Mouse (Mus musculus) testis, adult 2 months (tissue): Measurements from ENCODE around the gene Smyd4. TPM values are rescaled to one million over a fixed set of nuclear protein-coding genes. Genes with fewer than 3 reads are reported as not detected.

Experiments used
- H3K27ac ChIP-seq: fragments of 200-500 bp; 2 replicates; pipeline ENCODE4 v1.5.1; 2012; ENCODE audit warnings: low read depth, low read length; ENCODE audit not compliant: control insufficient read depth, insufficient read depth
- H3K27me3 ChIP-seq: fragments of 200-500 bp; 2 replicates; pipeline ENCODE4 v1.6.1; 2012; ENCODE audit warnings: mild to moderate bottlenecking, low read length, moderate library complexity; ENCODE audit not compliant: control insufficient read depth, insufficient read depth
- H3K36me3 ChIP-seq: fragments of 200-500 bp; 2 replicates; pipeline ENCODE4 v1.6.1; 2012; ENCODE audit warnings: mild to moderate bottlenecking, low read length; ENCODE audit not compliant: control insufficient read depth, insufficient read depth
- H3K4me1 ChIP-seq: fragments of 200-500 bp; 2 replicates; pipeline ENCODE4 v1.6.1; 2012; ENCODE audit warnings: low read length; ENCODE audit not compliant: control insufficient read depth, insufficient read depth
- H3K4me3 ChIP-seq: fragments of 200-500 bp; 2 replicates; pipeline ENCODE4 v1.5.1; 2012; ENCODE audit warnings: low read depth, mild to moderate bottlenecking, low read length, moderate library complexity, mixed read lengths; ENCODE audit not compliant: control insufficient read depth
- CTCF ChIP-seq: fragments of 200-500 bp; IDR thresholded peaks from 2 replicates; pipeline ENCODE4 v1.5.1; 2012; ENCODE audit warnings: low read depth, mild to moderate bottlenecking, inconsistent platforms, low read length, moderate library complexity; ENCODE audit not compliant: control insufficient read depth, insufficient read depth, insufficient replicate concordance
- POLR2A ChIP-seq: fragments of 200-500 bp; IDR thresholded peaks from 2 replicates; pipeline ENCODE4 v1.6.1; 2012; ENCODE audit warnings: low read depth, mild to moderate bottlenecking, inconsistent platforms, low read length, moderate library complexity; ENCODE audit not compliant: control insufficient read depth
- polyA plus RNA-seq: library from polyadenylated mRNA; depleted of rRNA; stranded (reverse); fragments of >200 nt; gene quantifications from 2 replicates; pipeline ENCODE4 v1.2.3, GENCODE M21; 2012

Smyd4 gene
- polyA plus RNA-seq, 1 experiment, result 1.8 TPM

DNA sequence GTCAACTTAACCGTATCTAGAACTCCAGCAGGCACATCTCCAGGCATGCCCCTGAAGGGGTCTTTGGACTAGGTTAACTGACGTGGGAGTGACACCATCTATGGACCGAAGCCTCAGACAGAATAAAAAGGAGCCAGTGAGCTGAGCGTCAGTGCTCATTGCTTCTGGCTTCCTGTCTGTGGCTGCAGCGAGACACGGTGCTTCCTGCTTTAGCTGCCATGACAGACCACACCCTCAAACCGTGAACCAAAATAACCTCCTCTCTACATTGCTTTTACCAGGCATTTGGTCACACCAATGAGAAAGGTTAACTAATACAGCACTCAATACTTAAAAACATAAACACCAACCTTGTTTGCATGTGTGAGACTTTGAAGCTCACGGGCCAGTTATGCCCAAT lies 11.6 kb upstream of the Smyd4 start:
- no peak overlapping the region for H3K4me3 ChIP-seq
- TF ChIP-seq POLR2A, result no peak
- no peak for TF ChIP-seq CTCF
- no peaks in the 10 kb centered on the region; the same call in 1 of the 2 replicates for H3K4me1 ChIP-seq
- no peaks in the 10 kb centered on the region for H3K27me3 ChIP-seq
- H3K27ac ChIP-seq, result no peak overlapping the region
- H3K36me3 ChIP-seq, result peaks cover 5% of the 10 kb centered on the region

DNA sequence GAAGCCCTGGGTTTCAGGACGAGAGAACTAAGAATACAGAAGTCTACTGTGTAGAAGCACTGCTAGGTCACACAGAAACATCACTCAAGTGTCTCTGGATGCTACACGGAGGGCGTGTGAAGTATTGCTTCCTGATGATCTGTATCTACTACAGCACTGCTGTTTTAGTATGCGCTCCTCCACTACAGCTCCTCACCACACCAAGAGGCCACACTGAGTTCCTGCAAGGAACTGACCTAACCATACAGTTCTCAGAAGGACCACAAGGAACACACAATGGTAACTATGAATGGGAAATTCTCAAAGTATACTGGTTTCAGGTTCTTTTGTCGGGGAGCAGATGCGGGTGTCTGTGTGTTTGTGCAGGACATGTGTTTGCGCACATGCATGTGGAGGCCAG lies 11.0 kb upstream of the Smyd4 start:
- Histone ChIP-seq H3K4me1 (no peaks in the 10 kb centered on the region; the same call in 1 of the 2 replicates), H3K4me3 (no peak overlapping the region), H3K36me3 (peaks cover 5% of the 10 kb centered on the region), H3K27me3 (no peaks in the 10 kb centered on the region), H3K27ac (no peak overlapping the region)
- no peak for TF ChIP-seq POLR2A
- TF ChIP-seq CTCF, result no peak

- H3K36me3 ChIP-seq, result peaks cover 5% of the 10 kb centered on the region
- no peaks in the 10 kb centered on the region for H3K27me3 ChIP-seq
- H3K4me3 ChIP-seq, result no peak overlapping the region
- no peak overlapping the region for H3K27ac ChIP-seq
- H3K4me1 ChIP-seq, result no peaks in the 10 kb centered on the region; the same call in 1 of the 2 replicates
- TF ChIP-seq POLR2A, result no peak
- TF ChIP-seq CTCF, result no peak
Observed at GRCm38 (mm10) chr11:75340076-75340475, 8.2 kb upstream of the Smyd4 start.

DNA sequence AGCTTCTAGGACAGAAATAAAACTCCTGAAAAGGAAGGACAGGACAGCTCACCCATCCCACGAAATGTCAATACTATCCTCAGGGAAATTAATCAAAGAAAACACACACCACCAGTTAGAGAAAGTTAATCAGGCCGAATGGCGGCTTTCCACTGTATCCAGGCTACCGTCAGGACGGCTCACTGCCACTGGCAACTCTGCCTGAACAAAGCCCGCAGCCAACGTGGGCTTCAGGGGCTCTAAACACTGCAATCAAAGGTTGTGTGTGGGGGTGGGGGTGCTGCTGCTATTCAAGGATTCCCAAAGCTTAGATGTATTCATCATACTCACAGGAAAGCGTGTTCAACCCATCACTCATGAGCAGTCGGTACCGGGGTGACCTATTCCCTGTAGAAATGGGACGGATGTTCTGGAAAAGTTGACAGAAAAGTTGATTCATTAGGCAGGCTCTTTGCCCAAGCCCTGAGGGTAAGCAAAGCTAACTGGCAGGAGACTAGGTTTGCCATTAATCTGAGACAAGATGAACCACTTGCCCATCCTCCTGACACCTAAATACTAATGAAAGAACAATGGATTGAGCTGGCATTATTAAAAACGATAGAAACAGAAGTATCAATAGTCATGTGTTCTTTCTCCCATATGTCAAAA lies 7.4 kb upstream of the Smyd4 start:
- Histone ChIP-seq H3K27me3 (no peaks in the 10 kb centered on the region), H3K27ac (no peak overlapping the region), H3K4me3 (no peak overlapping the region), H3K36me3 (peaks cover 5% of the 10 kb centered on the region), H3K4me1 (no peaks in the 10 kb centered on the region; the same call in 1 of the 2 replicates)
- TF ChIP-seq CTCF, result no peak
- TF ChIP-seq POLR2A, result no peak

DNA sequence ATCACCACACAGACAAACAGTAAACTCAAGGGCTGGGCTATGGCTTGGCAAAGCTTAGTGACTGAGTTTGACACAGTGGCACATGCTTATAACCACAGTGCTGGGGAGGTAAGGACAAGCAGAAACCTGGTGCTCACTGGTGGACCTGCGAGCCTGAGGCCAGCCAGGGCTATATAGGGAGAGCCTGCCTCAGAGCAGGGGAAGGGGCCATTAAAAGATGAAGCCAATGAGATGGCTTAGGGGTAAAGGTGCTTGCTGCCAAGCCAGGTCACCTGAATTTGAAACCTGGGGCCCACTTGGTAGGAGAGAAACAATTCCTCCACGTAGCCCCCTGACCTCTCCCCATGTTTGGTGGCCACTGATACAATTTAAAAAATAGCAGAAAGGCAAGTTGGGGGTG lies 5.1 kb upstream of the Smyd4 start:
- no peaks in the 10 kb centered on the region for H3K27me3 ChIP-seq
- H3K4me1 ChIP-seq, result peaks cover 2% of the 10 kb centered on the region; the same call in 1 of the 2 replicates
- H3K4me3 ChIP-seq, result no peak overlapping the region
- H3K36me3 ChIP-seq, result peaks cover 5% of the 10 kb centered on the region
- no peak overlapping the region for H3K27ac ChIP-seq
- no peak for TF ChIP-seq CTCF
- TF ChIP-seq POLR2A, result no peak

- no peak overlapping the region for H3K27ac ChIP-seq
- H3K4me1 ChIP-seq, result peaks cover 5% of the 10 kb centered on the region; the same call in 1 of the 2 replicates
- TF ChIP-seq POLR2A (no peak), CTCF (no peak)
- H3K27me3 ChIP-seq, result no peaks in the 10 kb centered on the region
- no peak overlapping the region for H3K4me3 ChIP-seq
- H3K36me3 ChIP-seq, result peaks cover 5% of the 10 kb centered on the region
Observed at GRCm38 (mm10) chr11:75344163-75344562, 4.1 kb upstream of the Smyd4 start.

DNA sequence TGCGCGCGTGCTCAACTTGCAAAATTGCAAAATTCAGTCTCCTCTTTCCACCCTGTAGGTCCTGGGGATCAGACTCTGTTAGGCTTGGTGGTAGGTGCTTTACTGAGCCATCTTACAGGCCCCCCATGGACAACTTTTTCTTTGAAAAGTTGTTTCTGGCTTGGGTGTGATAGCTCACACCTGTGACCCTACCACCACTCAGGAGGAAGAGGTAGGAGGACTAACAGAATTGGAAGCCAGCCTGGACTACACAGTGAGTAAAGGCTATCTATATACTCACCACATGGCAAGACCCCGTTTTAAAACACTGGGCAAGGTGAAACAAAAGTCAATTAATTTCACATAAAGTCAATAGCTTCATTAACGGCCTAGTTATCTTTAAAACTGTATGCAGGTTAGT lies 3.5 kb upstream of the Smyd4 start:
- peaks cover 5% of the 10 kb centered on the region; the same call in 1 of the 2 replicates for H3K4me1 ChIP-seq
- TF ChIP-seq POLR2A, result no peak
- no peak for TF ChIP-seq CTCF
- no peak overlapping the region for H3K27ac ChIP-seq
- H3K4me3 ChIP-seq, result no peak overlapping the region
- H3K36me3 ChIP-seq, result peaks cover 5% of the 10 kb centered on the region
- H3K27me3 ChIP-seq, result no peaks in the 10 kb centered on the region
